Mouse (Mus musculus): ENCODE data around the gene Surf6. TPM values are rescaled to one million over a fixed set of nuclear protein-coding genes. Genes with fewer than 3 reads are reported as not detected.

The Surf6 gene
- polyA plus RNA-seq, 1 experiment from 2014 or later: 28.2 TPM

DNA sequence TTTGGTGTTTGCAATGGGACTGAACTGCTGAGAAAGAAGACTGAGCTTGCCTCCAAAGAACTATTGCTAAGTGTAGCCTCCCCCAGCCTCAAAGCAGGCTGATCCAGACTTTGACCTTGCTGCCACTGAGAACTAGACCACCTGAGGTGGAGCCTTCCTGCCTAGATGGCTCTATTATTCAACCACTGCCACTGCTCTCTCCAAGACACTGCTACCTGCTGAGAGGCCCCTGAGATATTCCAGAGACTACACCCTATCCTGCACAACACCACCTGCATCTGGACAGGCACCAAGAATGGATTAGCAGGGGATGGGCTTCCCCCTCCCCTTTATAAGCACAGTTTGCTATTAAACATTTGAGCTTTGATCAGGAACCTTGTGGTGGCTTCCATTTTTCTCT is 24.1 kb downstream of the Surf6 start:
- Histone ChIP-seq H3K27ac (no peak overlapping the region), H3K9ac (no peak overlapping the region), H3K9me3 (peaks cover 3% of the 10 kb centered on the region; the same call in 1 of the 2 replicates), H3K36me3 (no peaks in the 10 kb centered on the region), H3K4me1 (replicated peaks) (no peaks in the 10 kb centered on the region), H3K27me3 (no peaks in the 10 kb centered on the region), H3K4me2 (no peak overlapping the region), H3K4me3 (no peak overlapping the region)
- no peak for ATAC-seq (ENCODE audit: low FRiP score)

DNA sequence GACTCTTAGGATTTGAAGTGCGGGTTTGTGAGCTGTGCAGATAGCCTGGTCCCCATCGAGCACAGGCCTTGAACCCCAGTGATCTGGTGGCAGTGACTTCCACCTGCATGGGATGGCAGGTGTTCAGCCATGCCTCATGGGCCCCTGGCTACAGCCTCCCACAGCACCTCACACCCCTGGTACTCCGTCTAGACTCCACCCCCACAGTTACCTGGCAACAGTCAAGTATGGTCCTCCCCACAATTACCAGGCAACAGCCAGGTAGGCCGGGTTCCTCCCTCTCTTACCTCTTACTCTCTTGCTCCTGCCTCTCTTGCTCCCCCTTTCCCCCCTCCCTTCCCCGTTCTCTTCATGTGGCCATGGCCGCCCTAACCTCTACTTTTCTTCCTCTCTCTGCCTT is 32.0 kb downstream of the Surf6 start:
- H3K27ac ChIP-seq: no peak overlapping the region
- WGBS: 75% methylated on average over 6 of the region's 6 CpGs
- no peaks in the 10 kb centered on the region for H3K9me3 ChIP-seq
- no peak overlapping the region for H3K4me3 ChIP-seq
- no peaks in the 10 kb centered on the region for H3K4me1 ChIP-seq (replicated peaks)
- no peaks in the 10 kb centered on the region for H3K36me3 ChIP-seq
- H3K4me2 ChIP-seq: no peak overlapping the region
- H3K27me3 ChIP-seq: no peaks in the 10 kb centered on the region
- no peak for ATAC-seq (ENCODE audit: low FRiP score)
- H3K9ac ChIP-seq: no peak overlapping the region

DNA sequence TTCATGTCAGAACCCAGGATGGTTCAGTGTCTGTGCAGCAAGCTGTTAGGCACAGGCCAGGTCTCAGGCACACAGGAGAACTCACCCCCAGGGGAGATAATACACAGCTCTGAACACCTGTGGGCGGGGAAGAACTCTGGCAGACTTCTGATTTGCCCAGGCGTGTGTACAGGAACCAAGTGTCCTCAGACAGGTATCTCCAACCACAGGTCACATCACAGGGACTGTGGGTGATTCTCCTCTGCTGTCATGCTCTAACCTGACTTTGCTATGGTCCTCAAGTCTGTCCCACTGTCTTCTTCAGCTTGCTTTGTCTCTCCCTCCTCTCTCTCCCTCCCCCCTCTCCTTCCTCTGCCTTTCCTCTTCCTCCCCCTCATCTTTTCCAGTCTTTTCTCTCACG is 37.8 kb downstream of the Surf6 start, which contains the start of gene Abo:
TSS of gene Abo (minus strand) at position 101 of the 400 bp plus-strand sequence.
- Histone ChIP-seq H3K27me3 (no peaks in the 10 kb centered on the region), H3K27ac (no peak within 1 kb of the TSS), H3K9me3 (no peaks in the 10 kb centered on the region), H3K4me1 (replicated peaks) (no peaks in the 10 kb centered on the region), H3K4me2 (no peak within 1 kb of the TSS), H3K4me3 (no peak within 1 kb of the TSS), H3K9ac (no peak within 1 kb of the TSS), H3K36me3 (no peaks in the 10 kb centered on the region)
- ATAC-seq (ENCODE audit: low FRiP score): no peak
- WGBS: 67% methylated on average over 3 of the region's 3 CpGs

DNA sequence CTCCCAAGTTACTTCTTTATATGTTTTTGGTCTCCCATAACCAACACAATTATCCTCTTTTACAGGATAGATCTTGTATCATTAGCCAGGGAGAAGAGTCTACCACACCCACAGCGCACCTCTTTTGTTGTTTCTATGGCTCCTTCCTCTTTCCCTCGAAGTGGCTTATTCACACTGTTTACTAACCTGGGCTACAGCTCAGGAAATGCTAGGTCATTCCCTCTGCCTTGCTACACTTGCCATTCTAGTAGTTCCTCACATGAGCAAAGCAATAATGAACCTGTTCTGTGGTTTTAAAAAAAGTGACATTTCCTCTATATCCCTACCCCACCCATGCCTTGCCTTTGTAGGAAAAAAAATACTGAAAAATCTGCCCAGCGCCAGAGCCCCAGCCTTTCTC is 39.8 kb downstream of the Surf6 start:
- ATAC-seq (ENCODE audit: low FRiP score): no peak
- Histone ChIP-seq H3K9me3 (no peaks in the 10 kb centered on the region), H3K4me3 (no peak overlapping the region), H3K4me1 (replicated peaks) (no peaks in the 10 kb centered on the region), H3K9ac (no peak overlapping the region), H3K27ac (no peak overlapping the region), H3K27me3 (no peaks in the 10 kb centered on the region), H3K4me2 (no peak overlapping the region), H3K36me3 (no peaks in the 10 kb centered on the region)
- 82% methylated on average over 3 of the region's 3 CpGs for WGBS

DNA sequence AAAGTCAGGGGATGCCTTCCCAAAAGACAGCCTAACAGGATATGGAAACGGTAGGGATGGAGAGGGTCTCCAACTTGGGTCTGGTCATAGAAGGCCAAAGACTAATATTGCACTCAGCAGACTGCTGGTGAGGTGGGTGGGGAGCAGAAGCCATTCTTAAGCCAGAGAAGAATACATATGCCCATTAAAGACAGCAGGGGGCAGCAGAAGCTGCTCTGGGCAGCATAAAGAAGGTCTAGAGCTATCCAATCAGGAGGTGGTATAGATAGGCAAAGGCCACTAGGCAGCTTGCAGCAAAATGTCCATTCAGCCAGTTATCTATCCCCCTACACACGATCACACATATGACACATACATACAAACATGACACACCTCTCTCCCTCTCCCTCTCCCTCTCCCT is 55.0 kb downstream of the Surf6 start:
- Histone ChIP-seq H3K36me3 (no peaks in the 10 kb centered on the region), H3K9me3 (no peaks in the 10 kb centered on the region), H3K9ac (no peak overlapping the region), H3K4me2 (no peak overlapping the region), H3K4me3 (no peak overlapping the region), H3K27ac (no peak overlapping the region), H3K27me3 (no peaks in the 10 kb centered on the region), H3K4me1 (replicated peaks) (no peaks in the 10 kb centered on the region)
- 66% methylated on average over 2 of the region's 2 CpGs for WGBS
- no peak for ATAC-seq (ENCODE audit: low FRiP score)

Other genes with a start within 250 kb of the Surf6 start
- not detected in 2 replicates for gene Lcn4, start 231.6 kb downstream of the Surf6 start, polyA plus RNA-seq (2015; fragmentation: Nextera tagmentation; extraction: Ambion mirVana)
- not detected in 2 replicates for gene Abo, start 37.9 kb downstream of the Surf6 start, polyA plus RNA-seq (2015; fragmentation: Nextera tagmentation; extraction: Ambion mirVana)
- 139 and 140 TPM in 2 replicates for gene Med22, start 7.8 kb upstream of the Surf6 start, polyA plus RNA-seq (2015; fragmentation: Nextera tagmentation; extraction: Ambion mirVana)
- gene Rpl7a, start 7.9 kb upstream of the Surf6 start, polyA plus RNA-seq (2015; fragmentation: Nextera tagmentation; extraction: Ambion mirVana): 506 and 509 TPM in 2 replicates
- gene Surf2, start 13.5 kb upstream of the Surf6 start, polyA plus RNA-seq (2015; fragmentation: Nextera tagmentation; extraction: Ambion mirVana): 55.7 and 56.0 TPM in 2 replicates
- gene Surf1, start 13.7 kb upstream of the Surf6 start, polyA plus RNA-seq (2015; fragmentation: Nextera tagmentation; extraction: Ambion mirVana): 77.4 and 85.5 TPM in 2 replicates
- 113 and 114 TPM in 2 replicates for gene Surf4, start 31.0 kb upstream of the Surf6 start, polyA plus RNA-seq (2015; fragmentation: Nextera tagmentation; extraction: Ambion mirVana)
- 0.10 and 0.14 TPM in 2 replicates for gene Stkld1, start 31.2 kb upstream of the Surf6 start, polyA plus RNA-seq (2015; fragmentation: Nextera tagmentation; extraction: Ambion mirVana)
- 33.0 and 35.9 TPM in 2 replicates for gene Rexo4, start 61.5 kb upstream of the Surf6 start, polyA plus RNA-seq (2015; fragmentation: Nextera tagmentation; extraction: Ambion mirVana)
- gene Adamts13, start 70.5 kb upstream of the Surf6 start, polyA plus RNA-seq (2015; fragmentation: Nextera tagmentation; extraction: Ambion mirVana): 0.31 TPM in 1 of 2 replicates, not detected in the other
- gene Cacfd1, start 107.0 kb upstream of the Surf6 start, polyA plus RNA-seq (2015; fragmentation: Nextera tagmentation; extraction: Ambion mirVana): 117 and 125 TPM in 2 replicates
- 5.5 and 6.1 TPM in 2 replicates for gene Slc2a6, start 125.1 kb upstream of the Surf6 start, polyA plus RNA-seq (2015; fragmentation: Nextera tagmentation; extraction: Ambion mirVana)
- 0.56 and 1.1 TPM in 2 replicates for gene Mymk, start 169.3 kb upstream of the Surf6 start, polyA plus RNA-seq (2015; fragmentation: Nextera tagmentation; extraction: Ambion mirVana)
- 7.6 and 8.9 TPM in 2 replicates for gene Adamtsl2, start 176.5 kb upstream of the Surf6 start, polyA plus RNA-seq (2015; fragmentation: Nextera tagmentation; extraction: Ambion mirVana)
- 2.5 and 2.9 TPM in 2 replicates for gene Fam163b, start 239.6 kb upstream of the Surf6 start, polyA plus RNA-seq (2015; fragmentation: Nextera tagmentation; extraction: Ambion mirVana)